Mouse (Mus musculus): Measurements from ENCODE around the gene Gm6763. TPM values are rescaled to one million over a fixed set of nuclear protein-coding genes. Genes with fewer than 3 reads are reported as not detected.
"Not testable (repeated sequence)": the region's sequence is repeated elsewhere in the genome, so short reads cannot be mapped to it uniquely, and the experiment has no call there.

The Gm6763 gene
- total and polyA plus RNA-seq, 2 experiments from 2014 or later = not detected

DNA sequence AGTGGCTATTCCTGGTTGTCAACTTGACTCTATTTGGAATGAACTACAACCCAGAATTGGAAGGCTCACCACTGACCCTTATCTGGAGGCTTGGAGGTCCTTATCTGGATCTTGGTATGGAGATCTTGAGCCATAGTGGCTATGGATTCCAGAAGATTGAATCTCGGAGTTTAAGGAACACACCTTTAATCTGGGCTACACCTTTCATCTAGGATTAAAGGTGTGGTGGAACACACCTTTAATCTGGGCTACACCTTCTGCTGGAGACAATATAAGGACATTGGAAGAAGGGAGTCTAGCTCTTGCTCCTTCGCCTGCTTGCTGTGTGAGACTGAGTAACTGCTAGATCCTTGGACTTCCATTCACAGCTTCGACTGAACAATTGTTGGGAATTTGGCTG lies 42.4 kb downstream of the Gm6763 start, which contains the start of gene Gm4340:
TSS of gene Gm4340 (plus strand) at position 301 of the 400 bp plus-strand sequence.
- DNase-seq (ENCODE audit: low spot score); H3K4me1 ChIP-seq (ENCODE audit: control insufficient read depth, insufficient read depth); H3K27ac ChIP-seq (ENCODE audit: low read depth); H3K4me3 ChIP-seq (ENCODE audit: low read depth, low read length); H3K9me3 ChIP-seq (replicated peaks; ENCODE audit: control insufficient read depth, low read length); ATAC-seq (ENCODE audit: insufficient read depth, low read depth); H3K27me3 ChIP-seq (ENCODE audit: control insufficient read depth, insufficient read depth, low read length); H3K9ac ChIP-seq (replicated peaks; ENCODE audit: low read depth, low read length); H3K36me3 ChIP-seq (replicated peaks; ENCODE audit: control insufficient read depth, insufficient read depth, low read length); H3K4me2 ChIP-seq (ENCODE audit: low read depth, low read length): not testable (repeated sequence)
- no CpG with 5 or more reads among the region's 3 CpGs for WGBS

Other genes starting within 250 kb of the Gm6763 start
- not detected in 2 replicates for gene Gm21293, start 8.5 kb upstream of the Gm6763 start, total RNA-seq (2014; rRNA removed; ENCODE audit: low replicate concordance)
- gene Gm21293, start 8.5 kb upstream of the Gm6763 start, polyA plus RNA-seq (2015; fragmentation: Nextera tagmentation; extraction: Ambion mirVana) = not detected in 2 replicates
- not detected in 2 replicates for gene Gm8764, start 8.5 kb downstream of the Gm6763 start, total RNA-seq (2014; rRNA removed; ENCODE audit: low replicate concordance)
- not detected in 2 replicates for gene Gm8764, start 8.5 kb downstream of the Gm6763 start, polyA plus RNA-seq (2015; fragmentation: Nextera tagmentation; extraction: Ambion mirVana)
- gene Gm21304, start 17.0 kb downstream of the Gm6763 start, total RNA-seq (2014; rRNA removed; ENCODE audit: low replicate concordance) = not detected in 2 replicates
- gene Gm21304, start 17.0 kb downstream of the Gm6763 start, polyA plus RNA-seq (2015; fragmentation: Nextera tagmentation; extraction: Ambion mirVana) = not detected in 2 replicates
- gene Gm21312, start 25.5 kb downstream of the Gm6763 start, total RNA-seq (2014; rRNA removed; ENCODE audit: low replicate concordance) = not detected in 2 replicates
- gene Gm21312, start 25.5 kb downstream of the Gm6763 start, polyA plus RNA-seq (2015; fragmentation: Nextera tagmentation; extraction: Ambion mirVana) = not detected in 2 replicates
- not detected in 2 replicates for gene Gm20765, start 34.0 kb downstream of the Gm6763 start, total RNA-seq (2014; rRNA removed; ENCODE audit: low replicate concordance)
- gene Gm20765, start 34.0 kb downstream of the Gm6763 start, polyA plus RNA-seq (2015; fragmentation: Nextera tagmentation; extraction: Ambion mirVana) = not detected in 2 replicates
- gene Gm4340, start 42.5 kb downstream of the Gm6763 start, total RNA-seq (2014; rRNA removed; ENCODE audit: low replicate concordance) = not detected in 2 replicates
- gene Gm4340, start 42.5 kb downstream of the Gm6763 start, polyA plus RNA-seq (2015; fragmentation: Nextera tagmentation; extraction: Ambion mirVana) = not detected in 2 replicates

Data from heart, postnatal 0 days (tissue).